Mouse (Mus musculus) neural tube, embryonic 15.5 days (tissue): ENCODE measurements around the gene Tmem256. TPM values are rescaled to one million over a fixed set of nuclear protein-coding genes. Genes with fewer than 3 reads are reported as not detected.

Experiments used
- ATAC-seq: fragments of 200-750 bp; cut with Nextera tagmentation; 2 replicates; pipeline ENCODE4 v1.8.0; 2017; ENCODE audit warnings: mild to moderate bottlenecking, moderate TSS enrichment, moderate library complexity; ENCODE audit not compliant: low FRiP score
- H3K27ac ChIP-seq: fragments of 300-500 bp; sonication (generic); replicated peaks from 2 replicates; pipeline ENCODE4 v1.5.1; 2015; ENCODE audit warnings: mild to moderate bottlenecking, inconsistent platforms
- H3K27me3 ChIP-seq: fragments of 300-500 bp; sonication (generic); replicated peaks from 2 replicates; pipeline ENCODE4 v1.6.1; 2015; ENCODE audit warnings: inconsistent platforms
- H3K36me3 ChIP-seq: fragments of 300-500 bp; sonication (generic); 2 replicates; pipeline ENCODE4 v1.6.1; 2015; ENCODE audit warnings: inconsistent platforms
- H3K4me1 ChIP-seq: fragments of 300-500 bp; sonication (generic); 2 replicates; pipeline ENCODE4 v1.6.1; 2015; ENCODE audit warnings: inconsistent platforms
- H3K4me2 ChIP-seq: fragments of 300-500 bp; sonication (generic); 2 replicates; pipeline ENCODE4 v1.6.1; 2015; ENCODE audit warnings: inconsistent platforms, mild to moderate bottlenecking, moderate library complexity
- H3K4me3 ChIP-seq: fragments of 300-500 bp; sonication (generic); replicated peaks from 2 replicates; pipeline ENCODE4 v1.5.1; 2015; ENCODE audit warnings: mild to moderate bottlenecking, inconsistent platforms
- H3K9ac ChIP-seq: fragments of 300-500 bp; sonication (generic); replicated peaks from 2 replicates; pipeline ENCODE4 v1.6.1; 2015; ENCODE audit warnings: mild to moderate bottlenecking, inconsistent platforms
- H3K9me3 ChIP-seq: fragments of 300-500 bp; sonication (generic); replicated peaks from 2 replicates; pipeline ENCODE4 v1.6.1; 2016; ENCODE audit warnings: inconsistent platforms
- WGBS: fragments of 180-500 bp; shearing (Covaris S2); methylation state at CpG from one replicate; pipeline ENCODE4 v1.1.7; 2015; ENCODE audit warnings: mixed read lengths; 5-methylcytosine and 5-hydroxymethylcytosine counted together
- polyA plus RNA-seq: library from polyadenylated mRNA; unstranded; fragments of >200 nt; fragmentation: Nextera tagmentation; extraction: Ambion mirVana; gene quantifications from 2 replicates; pipeline ENCODE4 v1.2.1, GENCODE M21; 2015

The Tmem256 gene
- polyA plus RNA-seq, 1 experiment from 2014 or later, result 430 TPM

DNA sequence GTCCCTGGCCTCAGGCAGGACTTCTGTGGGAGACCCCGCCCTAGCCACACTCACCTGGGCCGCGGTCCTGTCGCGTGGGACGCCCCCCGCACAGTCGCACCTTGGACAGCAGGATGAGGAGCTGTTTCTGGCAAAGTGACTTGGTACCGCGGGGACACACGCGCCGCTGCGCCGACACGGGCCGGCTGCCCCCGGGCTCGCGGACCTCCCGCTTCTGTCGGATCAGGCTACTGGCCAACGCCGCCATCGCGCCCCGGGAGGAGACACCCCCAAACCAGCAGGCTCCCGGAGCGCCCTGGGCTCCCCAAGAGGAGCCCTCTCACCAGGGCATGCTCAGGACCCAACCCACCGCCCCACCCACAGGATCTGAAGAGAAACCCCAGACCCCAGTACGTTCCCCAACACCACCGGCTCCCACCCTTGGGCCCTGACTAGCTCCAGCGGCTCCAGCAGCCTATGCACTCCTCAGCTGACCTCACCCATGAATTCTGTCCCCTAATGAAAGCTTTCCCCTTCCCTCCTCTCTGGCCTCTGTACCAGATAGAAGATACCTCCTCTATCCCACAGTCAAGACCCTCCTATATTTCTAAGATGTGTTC lies 36.8 kb upstream of the Tmem256 start, which contains the start of gene Fgf11:
Fgf11 (minus strand) TSS at position 479 of the 599 bp plus-strand sequence.
- no peak for ATAC-seq
- WGBS, result under 1% methylated on average over 33 of the region's 33 CpGs
- peak within 1 kb of the TSS; percentile 87 for H3K4me2 ChIP-seq
- H3K36me3 ChIP-seq, result no peaks in the 10 kb centered on the region
- H3K9me3 ChIP-seq, result no peaks in the 10 kb centered on the region
- H3K4me3 ChIP-seq, result peak within 1 kb of the TSS; percentile 63
- peaks cover 31% of the 10 kb centered on the region for H3K27me3 ChIP-seq
- peak within 1 kb of the TSS; percentile 94 for H3K27ac ChIP-seq
- peak within 1 kb of the TSS; percentile 57 for H3K9ac ChIP-seq
- peaks cover 67% of the 10 kb centered on the region for H3K4me1 ChIP-seq

DNA sequence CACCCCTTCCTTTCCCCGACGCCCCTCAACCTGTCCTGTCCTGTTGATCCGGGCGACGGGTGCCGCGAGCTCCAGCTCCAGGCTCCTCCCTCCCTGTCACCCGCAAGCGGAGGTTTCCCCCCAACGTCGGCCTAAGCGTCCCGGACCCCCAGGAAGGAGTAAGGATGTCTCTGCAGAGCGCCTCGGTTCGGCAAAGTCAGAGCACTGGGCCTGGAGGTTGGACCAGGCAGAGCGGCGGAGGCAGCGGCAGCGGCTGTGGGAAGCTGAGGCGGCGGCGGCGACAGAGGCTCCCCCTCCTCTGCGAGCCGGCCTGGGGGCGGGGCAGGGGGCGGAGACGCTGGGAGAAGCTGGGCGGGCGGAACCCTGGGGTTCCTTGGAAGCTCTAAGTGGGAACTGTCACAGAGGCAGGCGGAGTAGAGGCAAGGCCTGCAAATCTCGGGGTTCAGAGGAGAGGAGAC lies 35.6 kb upstream of the Tmem256 start:
- Histone ChIP-seq H3K4me3 (peak overlapping the region; percentile 63), H3K4me1 (peaks cover 67% of the 10 kb centered on the region), H3K9me3 (no peaks in the 10 kb centered on the region), H3K4me2 (peak overlapping the region; percentile 87), H3K36me3 (no peaks in the 10 kb centered on the region), H3K27me3 (peaks cover 25% of the 10 kb centered on the region), H3K9ac (peak overlapping the region; percentile 57), H3K27ac (peak overlapping the region; percentile 94)
- under 1% methylated on average over 33 of the region's 33 CpGs for WGBS
- peak; percentile 32 for ATAC-seq

DNA sequence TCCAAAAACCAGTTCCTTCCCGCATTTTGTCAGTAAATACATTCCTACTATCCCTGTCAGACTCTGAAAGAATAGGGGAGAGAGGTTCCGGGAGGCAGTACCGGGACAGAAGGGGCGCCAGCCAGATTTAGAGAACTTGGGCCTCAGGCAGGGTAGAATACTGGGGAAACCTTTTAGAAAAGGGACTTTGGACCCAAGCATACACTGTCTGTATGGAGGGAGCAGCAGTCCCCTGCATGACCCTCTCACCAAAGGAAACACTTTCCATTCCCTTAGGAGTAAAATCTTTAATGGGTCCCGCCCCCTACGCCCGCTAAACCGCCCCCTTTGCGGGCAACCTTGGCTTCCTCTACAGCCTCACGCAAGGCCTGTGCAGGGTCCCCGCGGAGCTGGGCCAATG lies 35.0 kb upstream of the Tmem256 start:
- H3K36me3 ChIP-seq, result no peaks in the 10 kb centered on the region
- no peaks in the 10 kb centered on the region for H3K9me3 ChIP-seq
- H3K4me2 ChIP-seq, result peak overlapping the region; percentile 87
- H3K9ac ChIP-seq, result peak overlapping the region; percentile 57
- H3K4me3 ChIP-seq, result peak overlapping the region; percentile 63
- no peak for ATAC-seq
- peaks cover 21% of the 10 kb centered on the region for H3K27me3 ChIP-seq
- 2% methylated on average over 12 of the region's 12 CpGs for WGBS
- H3K27ac ChIP-seq, result peak overlapping the region; percentile 94
- peaks cover 67% of the 10 kb centered on the region for H3K4me1 ChIP-seq

DNA sequence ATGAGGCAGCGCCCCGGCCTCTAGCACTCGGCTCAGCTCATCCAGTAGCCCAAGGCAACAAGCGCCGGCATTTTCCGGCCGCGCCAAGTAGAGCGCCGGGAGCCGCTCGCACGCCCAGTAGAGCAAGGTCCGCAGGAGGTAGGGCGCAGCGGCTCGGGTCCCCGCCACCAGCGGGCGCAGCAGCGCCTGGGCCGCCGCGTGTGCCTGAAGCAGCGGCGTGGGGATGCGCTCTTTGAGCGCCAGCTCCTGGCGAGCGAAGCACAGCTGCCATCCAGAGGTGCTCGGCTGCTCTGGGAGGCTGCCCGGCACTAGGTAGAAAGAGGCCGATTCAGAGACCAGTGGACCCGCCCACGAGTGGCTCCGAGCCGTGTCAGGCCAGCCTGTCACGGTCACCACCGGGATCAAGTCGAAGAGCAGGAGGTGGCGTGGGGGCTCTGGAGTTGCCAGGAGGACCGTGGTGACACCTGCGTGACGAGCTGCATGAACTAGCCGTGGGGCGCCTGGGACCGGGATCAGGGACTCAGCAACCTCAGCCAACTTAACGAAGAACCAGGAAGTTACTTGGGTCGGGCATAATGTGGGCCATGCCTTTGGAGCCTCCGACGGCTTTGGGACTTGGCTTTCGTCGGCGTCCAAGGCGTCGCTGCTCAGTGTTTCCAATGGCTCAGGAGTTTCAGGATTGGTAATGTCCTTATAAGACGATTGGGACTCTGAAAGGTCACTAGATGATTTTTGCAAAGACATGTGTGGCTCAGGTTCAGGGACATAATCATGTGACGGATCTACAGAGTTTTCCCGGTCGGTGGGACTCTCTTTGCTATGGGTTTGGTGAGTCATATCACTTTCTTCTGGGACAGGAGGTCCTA lies 34.3 kb upstream of the Tmem256 start:
- H3K27me3 ChIP-seq, result peaks cover 21% of the 10 kb centered on the region
- 1% methylated on average over 60 of the region's 60 CpGs for WGBS
- peak overlapping the region; percentile 94 for H3K27ac ChIP-seq
- peak overlapping the region; percentile 63 for H3K4me3 ChIP-seq
- H3K36me3 ChIP-seq, result no peaks in the 10 kb centered on the region
- H3K4me1 ChIP-seq, result peaks cover 64% of the 10 kb centered on the region
- H3K9me3 ChIP-seq, result no peaks in the 10 kb centered on the region
- peak overlapping the region; percentile 57 for H3K9ac ChIP-seq
- ATAC-seq, result peak; percentile 14; the same call in 1 of the 2 replicates
- peak overlapping the region; percentile 87 for H3K4me2 ChIP-seq

DNA sequence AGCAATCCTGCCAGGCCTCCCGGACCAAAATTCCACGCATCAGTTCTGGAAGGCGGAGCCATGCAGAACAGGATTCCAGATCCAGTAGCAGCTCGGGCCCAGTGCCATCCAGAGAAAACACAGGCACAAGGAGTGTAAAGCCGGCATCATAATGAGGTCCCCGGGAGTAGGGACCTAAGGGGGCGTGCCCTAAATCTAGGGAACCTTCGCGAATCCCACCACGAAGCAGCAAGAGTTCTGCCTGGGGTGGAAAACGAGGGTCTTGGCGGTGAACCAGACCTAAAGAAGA lies 33.7 kb upstream of the Tmem256 start:
- no peak overlapping the region for H3K27ac ChIP-seq
- ATAC-seq, result no peak
- H3K9me3 ChIP-seq, result no peaks in the 10 kb centered on the region
- H3K4me1 ChIP-seq, result peaks cover 59% of the 10 kb centered on the region
- 6% methylated on average over 12 of the region's 12 CpGs for WGBS
- H3K4me2 ChIP-seq, result peak overlapping the region; percentile 87
- H3K4me3 ChIP-seq, result peak overlapping the region; percentile 11; the same call in 1 of the 2 replicates
- H3K36me3 ChIP-seq, result no peaks in the 10 kb centered on the region
- H3K27me3 ChIP-seq, result peaks cover 21% of the 10 kb centered on the region
- H3K9ac ChIP-seq, result no peak overlapping the region

DNA sequence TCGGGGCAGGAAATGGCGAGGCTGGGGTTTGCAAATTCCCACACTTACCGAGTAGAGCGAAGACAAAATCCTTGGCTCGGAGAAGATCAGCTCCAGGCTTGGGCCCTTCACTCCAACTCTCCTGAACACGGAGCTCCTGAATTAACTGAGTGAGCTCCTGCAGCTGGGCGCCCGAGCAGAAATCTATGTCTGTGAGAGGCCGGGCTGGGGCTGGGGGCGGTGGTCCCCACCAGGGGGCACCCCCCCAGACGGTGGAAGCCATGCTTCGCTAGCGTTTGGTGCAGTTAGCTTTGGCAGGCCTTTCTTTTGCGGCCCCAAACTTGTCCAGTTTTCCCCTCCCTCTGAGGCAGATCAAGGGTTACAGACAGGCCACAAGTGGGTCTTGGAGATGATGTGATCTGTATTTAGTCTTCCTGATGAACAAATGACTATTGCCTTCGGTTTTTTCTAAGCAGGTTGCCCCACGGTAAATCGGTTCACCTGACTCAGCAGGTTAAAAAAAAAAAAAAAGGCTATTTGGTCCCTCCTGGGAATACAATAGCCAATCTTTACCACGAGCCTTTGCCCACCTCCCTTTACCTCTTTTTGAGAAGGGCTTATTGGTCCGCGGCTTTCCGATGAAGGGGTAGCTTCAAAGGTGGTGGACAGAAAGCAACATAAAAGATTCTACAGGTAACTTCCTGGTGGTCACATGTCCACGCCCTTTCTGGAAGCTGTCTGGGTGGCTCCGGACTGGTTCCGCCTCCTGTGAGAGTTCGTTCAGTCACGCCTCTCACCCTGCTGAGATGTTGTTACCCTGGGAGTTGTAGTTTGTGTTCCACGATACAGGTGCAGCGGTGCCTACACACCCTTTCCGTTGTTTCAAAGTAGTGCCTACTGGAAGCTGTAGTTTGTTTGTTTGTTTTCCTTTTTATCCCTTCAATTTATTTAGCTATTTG lies 33.1 kb upstream of the Tmem256 start, which contains the start of gene Tmem102:
Tmem102 (minus strand) TSS at position 653 of the 938 bp plus-strand sequence.
- H3K4me1 ChIP-seq, result peaks cover 52% of the 10 kb centered on the region

DNA sequence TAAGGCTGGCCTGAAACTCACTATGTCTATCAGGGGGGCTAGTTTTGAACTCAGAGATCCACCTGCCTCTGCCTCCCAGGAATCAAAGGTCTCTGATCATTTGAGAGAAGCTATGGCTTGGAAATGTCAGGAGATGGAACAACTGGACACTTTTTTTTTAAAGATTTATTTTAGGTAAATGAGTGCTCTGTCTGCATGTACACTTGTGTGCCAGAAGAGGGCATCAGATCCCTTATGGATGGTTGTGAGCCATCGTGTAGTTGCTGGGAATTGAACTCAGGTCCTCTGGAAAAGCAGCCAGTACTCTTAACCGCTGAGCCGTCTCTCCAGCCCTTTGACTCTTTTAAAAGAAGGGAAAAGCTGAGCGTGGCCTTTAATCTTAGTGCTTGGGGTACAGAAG lies 31.9 kb upstream of the Tmem256 start:
- ATAC-seq, result no peak
- Histone ChIP-seq H3K9ac (no peak overlapping the region), H3K9me3 (no peaks in the 10 kb centered on the region), H3K4me1 (peaks cover 43% of the 10 kb centered on the region), H3K27ac (no peak overlapping the region), H3K4me3 (no peak overlapping the region), H3K36me3 (no peaks in the 10 kb centered on the region), H3K4me2 (no peak overlapping the region), H3K27me3 (peaks cover 21% of the 10 kb centered on the region)
- 78% methylated on average over 4 of the region's 4 CpGs for WGBS

More for the DNA sequence above, 33.1 kb upstream of the Tmem256 start, which contains the start of gene Tmem102:
- Histone ChIP-seq H3K4me3 (peak within 1 kb of the TSS; percentile 11; the same call in 1 of the 2 replicates), H3K27ac (no peak within 1 kb of the TSS), H3K36me3 (no peaks in the 10 kb centered on the region), H3K4me2 (peak within 1 kb of the TSS; percentile 87), H3K9me3 (no peaks in the 10 kb centered on the region), H3K27me3 (peaks cover 21% of the 10 kb centered on the region), H3K9ac (no peak within 1 kb of the TSS)
- WGBS, result 5% methylated on average over 29 of the region's 29 CpGs
- no peak for ATAC-seq

DNA sequence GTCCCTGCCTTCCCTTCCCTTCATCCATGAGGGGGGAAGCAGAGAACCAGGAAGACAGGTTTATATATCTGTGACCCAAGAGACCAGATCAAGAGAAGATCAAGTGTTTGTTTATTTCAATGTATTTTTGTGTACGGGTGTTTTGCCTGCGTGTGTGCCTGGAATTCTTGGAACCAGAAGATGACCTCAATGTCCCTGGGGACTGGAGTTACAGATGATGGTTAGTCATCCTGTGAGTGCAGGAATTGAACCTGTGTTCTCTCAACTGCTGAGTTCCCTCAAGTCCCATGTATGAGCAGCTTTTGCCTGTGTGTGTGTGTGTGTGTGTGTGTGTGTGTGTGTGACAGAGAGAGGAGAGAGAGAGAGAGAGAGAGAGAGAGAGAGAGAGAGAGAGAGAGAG lies 30.7 kb upstream of the Tmem256 start:
- peaks cover 21% of the 10 kb centered on the region for H3K27me3 ChIP-seq
- no peak overlapping the region for H3K4me3 ChIP-seq
- H3K9me3 ChIP-seq, result no peaks in the 10 kb centered on the region
- ATAC-seq, result no peak
- H3K27ac ChIP-seq, result no peak overlapping the region
- H3K9ac ChIP-seq, result no peak overlapping the region
- H3K4me1 ChIP-seq, result peaks cover 30% of the 10 kb centered on the region
- WGBS, result 87% methylated on average over 2 of the region's 2 CpGs
- H3K36me3 ChIP-seq, result no peaks in the 10 kb centered on the region
- H3K4me2 ChIP-seq, result no peak overlapping the region

DNA sequence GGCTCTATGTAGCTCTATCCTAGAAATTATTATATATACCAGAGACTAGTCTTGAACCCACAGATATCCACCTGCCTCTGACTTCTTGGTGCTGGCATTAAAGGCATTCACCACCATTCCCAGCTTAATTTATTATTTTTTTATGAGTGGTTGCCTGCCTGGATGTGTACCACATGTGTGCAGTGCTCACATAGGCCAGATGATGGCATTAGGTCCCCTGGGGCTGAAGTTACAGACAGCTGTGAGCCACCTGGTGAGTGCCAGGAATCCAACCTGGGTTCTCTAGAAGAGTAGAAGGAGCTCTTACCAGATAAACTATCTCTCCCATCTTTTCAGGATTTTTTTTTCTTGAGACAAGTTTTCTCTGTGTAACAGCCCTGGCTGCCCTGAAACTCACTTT lies 28.0 kb upstream of the Tmem256 start:
- no peaks in the 10 kb centered on the region for H3K36me3 ChIP-seq
- H3K9me3 ChIP-seq, result no peaks in the 10 kb centered on the region
- ATAC-seq, result no peak
- H3K4me3 ChIP-seq, result no peak overlapping the region
- H3K27ac ChIP-seq, result no peak overlapping the region
- no peak overlapping the region for H3K9ac ChIP-seq
- H3K4me2 ChIP-seq, result no peak overlapping the region
- H3K27me3 ChIP-seq, result peaks cover 16% of the 10 kb centered on the region
- H3K4me1 ChIP-seq, result peaks cover 4% of the 10 kb centered on the region; the same call in 1 of the 2 replicates

DNA sequence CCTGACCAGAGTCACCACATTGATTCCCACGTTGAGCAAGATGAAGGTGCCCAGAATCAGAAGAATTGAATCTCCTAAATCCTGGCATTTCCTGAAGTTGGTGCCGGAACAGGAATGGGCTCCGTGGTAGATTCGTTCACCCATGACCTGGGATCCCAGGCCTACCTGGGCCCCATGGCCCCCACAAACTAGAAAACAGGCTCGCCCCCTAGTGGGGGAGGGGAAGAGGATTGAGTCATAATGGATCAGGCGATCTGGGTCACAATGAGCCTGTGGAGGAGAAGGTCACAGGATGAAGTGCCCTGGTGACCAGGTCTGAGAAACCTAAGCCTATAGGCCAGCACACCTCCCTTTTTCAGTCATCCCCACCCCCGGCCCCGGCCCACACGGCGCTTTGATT lies 23.2 kb upstream of the Tmem256 start, which contains the start of gene Gm39566:
Gm39566 (minus strand) TSS at position 144 of the 400 bp plus-strand sequence.
- H3K27ac ChIP-seq, result no peak within 1 kb of the TSS
- no peaks in the 10 kb centered on the region for H3K36me3 ChIP-seq
- H3K9ac ChIP-seq, result no peak within 1 kb of the TSS
- no peak within 1 kb of the TSS for H3K4me2 ChIP-seq
- no peaks in the 10 kb centered on the region for H3K4me1 ChIP-seq
- no peak within 1 kb of the TSS for H3K4me3 ChIP-seq
- ATAC-seq, result no peak
- H3K9me3 ChIP-seq, result 0 out of 2 replicates have a peak, but pooled peaks cover 3% of the 10 kb centered on the region
- 69% methylated on average over 10 of the region's 10 CpGs for WGBS
- no peaks in the 10 kb centered on the region for H3K27me3 ChIP-seq

DNA sequence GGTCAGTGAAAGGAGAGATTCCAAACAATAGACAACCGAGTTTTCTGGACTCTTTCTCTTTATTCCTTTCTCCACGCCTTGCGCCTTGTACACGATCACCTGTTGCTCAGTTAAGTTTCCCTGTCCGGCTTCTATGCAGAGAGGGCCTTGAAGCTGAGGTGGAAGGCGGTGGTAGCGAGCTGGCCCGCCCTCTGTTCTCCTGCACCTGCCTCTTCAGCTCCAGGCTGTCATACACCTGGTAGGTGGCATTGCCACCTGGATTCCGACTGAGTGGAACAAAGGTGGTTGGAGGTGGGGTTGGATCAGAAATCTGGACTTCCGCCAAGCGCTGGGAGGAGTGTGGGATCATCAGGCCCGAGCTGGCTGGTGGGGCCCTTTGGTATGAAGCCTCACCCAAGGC lies 21.8 kb upstream of the Tmem256 start:
- H3K9ac ChIP-seq, result no peak overlapping the region
- no peaks in the 10 kb centered on the region for H3K36me3 ChIP-seq
- no peaks in the 10 kb centered on the region for H3K27me3 ChIP-seq
- H3K4me2 ChIP-seq, result no peak overlapping the region
- H3K4me3 ChIP-seq, result no peak overlapping the region
- H3K27ac ChIP-seq, result no peak overlapping the region
- no peaks in the 10 kb centered on the region for H3K4me1 ChIP-seq
- ATAC-seq, result no peak
- 89% methylated on average over 12 of the region's 12 CpGs for WGBS
- H3K9me3 ChIP-seq, result 0 out of 2 replicates have a peak, but pooled peaks cover 3% of the 10 kb centered on the region
